In genomic region chr13:97587088-97587487, GRCm38 (mm10) we compare ENCODE assay signal across 17 mouse cellular contexts.
A peak's percentile ranks its signal among the peaks of the same experiment; 100 is the strongest.
DNase-seq lines count a peak whose midpoint lies in the region; ATAC-seq and TF ChIP-seq lines count a peak whose summit lies in the region.
"Had no signal": no experiment of that assay in that cellular context is flagged by ENCODE, and none has a peak within 500 bp of the region (broad histone marks: within the 10 kb centered on the region; RNA-seq: fewer than 3 reads in every experiment).

No protein-coding gene starts in this region.

- TF ChIP-seq POLR2A in thymus, adult 2 months (IDR thresholded peaks at IDR 0.05; ENCODE audit: control insufficient read depth, extremely low read depth, insufficient read depth, low read length, poor library complexity), result no peak

- H3K4me2 ChIP-seq in hindbrain, postnatal 0 days (ENCODE audit: low read depth, low read length), result no peak overlapping the region
- H3K4me2 ChIP-seq in hindbrain, embryonic 11.5 days (replicated peaks; ENCODE audit: low read depth, low read length), result no peak overlapping the region
- H3K4me2 ChIP-seq: neural tube, embryonic 12.5 days had no signal

- WGBS in hindbrain, postnatal 0 days, result 83% methylated on average over 1 of the region's 1 CpGs
- WGBS in hindbrain, embryonic 11.5 days, result 80% methylated on average over 1 of the region's 1 CpGs
- WGBS in thymus, adult 2 months, result 100% methylated on average over 1 of the region's 1 CpGs
- 78% methylated on average over 1 of the region's 1 CpGs for WGBS in forebrain, embryonic 10.5 days

- no peaks in the 10 kb centered on the region for H3K4me1 ChIP-seq in hindbrain, postnatal 0 days (ENCODE audit: insufficient read depth, low read length)
- H3K4me1 ChIP-seq in hindbrain, embryonic 11.5 days (replicated peaks; ENCODE audit: control insufficient read depth, insufficient read depth, low read length), result no peaks in the 10 kb centered on the region
- no peaks in the 10 kb centered on the region for H3K4me1 ChIP-seq in thymus, adult 2 months (replicated peaks; ENCODE audit: control insufficient read depth, insufficient read depth, low read length)
- peaks cover 23% of the 10 kb centered on the region for H3K4me1 ChIP-seq in forebrain, embryonic 10.5 days
- H3K4me1 ChIP-seq: neural tube, embryonic 12.5 days had no signal

- no peak overlapping the region for H3K27ac ChIP-seq in hindbrain, postnatal 0 days
- no peak overlapping the region for H3K27ac ChIP-seq in hindbrain, embryonic 11.5 days (ENCODE audit: low read depth, low read length)
- H3K27ac ChIP-seq in thymus, adult 2 months (ENCODE audit: control insufficient read depth, insufficient read depth, low read length), result no peak overlapping the region
- no peak overlapping the region for H3K27ac ChIP-seq in forebrain, embryonic 10.5 days
- H3K27ac ChIP-seq: neural tube, embryonic 12.5 days had no signal

- ATAC-seq in hindbrain, postnatal 0 days, result no peak
- no peak for ATAC-seq in hindbrain, embryonic 11.5 days (ENCODE audit: low FRiP score)
- ATAC-seq in megakaryocyte, adult 5-6 weeks (ENCODE audit: poor library complexity, severe bottlenecking), result peak; percentile 63
- ATAC-seq: forebrain, embryonic 16.5 days had no signal

- no peak overlapping the region for H3K9ac ChIP-seq in hindbrain, postnatal 0 days (replicated peaks; ENCODE audit: low read length)
- no peak overlapping the region for H3K9ac ChIP-seq in hindbrain, embryonic 11.5 days (ENCODE audit: low read depth, low read length)
- H3K9ac ChIP-seq: neural tube, embryonic 12.5 days had no signal

- no peaks in the 10 kb centered on the region for H3K36me3 ChIP-seq in hindbrain, postnatal 0 days (ENCODE audit: insufficient read depth, low read length)
- H3K36me3 ChIP-seq in hindbrain, embryonic 11.5 days (ENCODE audit: control insufficient read depth, insufficient read depth, low read length), result no peaks in the 10 kb centered on the region
- no peaks in the 10 kb centered on the region for H3K36me3 ChIP-seq in thymus, adult 2 months (ENCODE audit: control insufficient read depth, insufficient read depth, low read length)
- no peaks in the 10 kb centered on the region for H3K36me3 ChIP-seq in forebrain, embryonic 10.5 days (replicated peaks)
- H3K36me3 ChIP-seq: embryonic facial prominence, embryonic 10.5 days; G1E; limb, embryonic 10.5 days; neural tube, embryonic 12.5 days had no signal

- no peaks in the 10 kb centered on the region for H3K9me3 ChIP-seq in hindbrain, postnatal 0 days (ENCODE audit: low read length)
- 0 out of 2 replicates have a peak, but pooled peaks cover 3% of the 10 kb centered on the region for H3K9me3 ChIP-seq in hindbrain, embryonic 11.5 days (ENCODE audit: control insufficient read depth, low read length)
- peaks cover 4% of the 10 kb centered on the region; the same call in 1 of the 2 replicates for H3K9me3 ChIP-seq in forebrain, embryonic 10.5 days
- H3K9me3 ChIP-seq: limb, embryonic 10.5 days; neural tube, embryonic 12.5 days had no signal

- peak; percentile 32; the same call in 1 of the 2 replicates for TF ChIP-seq CTCF in hindbrain, postnatal 0 days (IDR thresholded peaks at IDR 0.05; ENCODE audit: low read depth)
- no peak for TF ChIP-seq CTCF in thymus, adult 2 months (IDR thresholded peaks at IDR 0.05; ENCODE audit: borderline replicate concordance, control insufficient read depth, extremely low read depth, insufficient read depth, low read length, poor library complexity)

- no peaks in the 10 kb centered on the region for H3K27me3 ChIP-seq in hindbrain, postnatal 0 days (ENCODE audit: insufficient read depth, low read length)
- H3K27me3 ChIP-seq in hindbrain, embryonic 11.5 days (ENCODE audit: control insufficient read depth, insufficient read depth, low read length), result no peaks in the 10 kb centered on the region
- H3K27me3 ChIP-seq in thymus, adult 2 months (ENCODE audit: control insufficient read depth, insufficient read depth, low read length), result no peaks in the 10 kb centered on the region
- no peaks in the 10 kb centered on the region for H3K27me3 ChIP-seq in forebrain, embryonic 10.5 days (ENCODE audit: poor library complexity, severe bottlenecking)
- H3K27me3 ChIP-seq: neural tube, embryonic 12.5 days had no signal

- DNase-seq in hindbrain, postnatal 0 days (ENCODE audit: low spot score), result no peak
- no peak for DNase-seq in hindbrain, embryonic 11.5 days (ENCODE audit: low spot score)
- DNase-seq in thymus, adult 2 months, result peak; percentile 30
- DNase-seq in thymus, adult 18-20 months, result no peak
- DNase-seq in forebrain, embryonic 10.5 days (ENCODE audit: extremely low spot score, low spot score), result no peak
- DNase-seq in right cerebral cortex, postnatal 10 days (ENCODE audit: low spot score in 2 of 2), result no peak
- no peak for DNase-seq in heart, adult 9 months (ENCODE audit: low spot score in 2 of 2)
- DNase-seq: adrenal gland, postnatal 10 days; cerebellum, adult 2 months; right cerebral cortex, postnatal 25 days had no signal

- no peak overlapping the region for H3K4me3 ChIP-seq in hindbrain, postnatal 0 days (ENCODE audit: low read length)
- no peak overlapping the region for H3K4me3 ChIP-seq in hindbrain, embryonic 11.5 days (ENCODE audit: low read depth, low read length)
- no peak overlapping the region for H3K4me3 ChIP-seq in thymus, adult 2 months (ENCODE audit: control insufficient read depth, insufficient read depth, low read length)
- no peak overlapping the region for H3K4me3 ChIP-seq in forebrain, embryonic 10.5 days
- H3K4me3 ChIP-seq: embryonic facial prominence, embryonic 10.5 days; limb, embryonic 10.5 days; megakaryocyte, embryonic 14.5 days; neural tube, embryonic 12.5 days had no signal
